Mouse (Mus musculus) lung, adult 2 months (tissue): ENCODE results near the gene Dhx8. TPM values are rescaled to one million over a fixed set of nuclear protein-coding genes. Genes with fewer than 3 reads are reported as not detected.

ENCODE experiments used
- DNase-seq: peaks from one replicate; pipeline ENCODE4 v3.0.0; 2022
- H3K4me1 ChIP-seq: fragments of 200-500 bp; 2 replicates; pipeline ENCODE4 v1.6.1; 2011; ENCODE audit warnings: low read length; ENCODE audit not compliant: control insufficient read depth, insufficient read depth
- H3K4me3 ChIP-seq: fragments of 200-500 bp; replicated peaks from 2 replicates; pipeline ENCODE3; 2011; ENCODE audit warnings: low read depth, mild to moderate bottlenecking, control low read depth, low read length; ENCODE audit errors: extremely low read depth
- CTCF ChIP-seq: fragments of 200-500 bp; IDR thresholded peaks from 2 replicates; pipeline ENCODE4 v1.5.1; 2011; ENCODE audit warnings: mild to moderate bottlenecking, low read length, control low read depth; ENCODE audit not compliant: insufficient read depth
- POLR2A ChIP-seq: fragments of 200-500 bp; IDR thresholded peaks from 2 replicates; pipeline ENCODE4 v1.6.1; 2011; ENCODE audit warnings: low read depth, mild to moderate bottlenecking, control low read depth, low read length, borderline replicate concordance; ENCODE audit errors: extremely low read depth
- WGBS: fragments of 180-500 bp; shearing (Covaris S2); methylation state at CpG from one replicate; pipeline ENCODE4 v1.1.7; 2018; 5-methylcytosine and 5-hydroxymethylcytosine counted together
- polyA plus RNA-seq: library from polyadenylated mRNA; depleted of rRNA; stranded (reverse); fragments of >200 nt; gene quantifications from 2 replicates; pipeline ENCODE4 v1.2.3, GENCODE M21; 2012

Gene Dhx8
- polyA plus RNA-seq, 1 experiment, result 13.1 TPM

GRCm38 (mm10) chr11:101726765-101727164 lies 6.0 kb upstream of the Dhx8 start:
- Histone ChIP-seq H3K4me1 (no peaks in the 10 kb centered on the region), H3K4me3 (no peak overlapping the region)
- WGBS, result 72% methylated on average over 2 of the region's 2 CpGs
- DNase-seq, result no peak
- TF ChIP-seq CTCF, result no peak
- no peak for TF ChIP-seq POLR2A

DNA sequence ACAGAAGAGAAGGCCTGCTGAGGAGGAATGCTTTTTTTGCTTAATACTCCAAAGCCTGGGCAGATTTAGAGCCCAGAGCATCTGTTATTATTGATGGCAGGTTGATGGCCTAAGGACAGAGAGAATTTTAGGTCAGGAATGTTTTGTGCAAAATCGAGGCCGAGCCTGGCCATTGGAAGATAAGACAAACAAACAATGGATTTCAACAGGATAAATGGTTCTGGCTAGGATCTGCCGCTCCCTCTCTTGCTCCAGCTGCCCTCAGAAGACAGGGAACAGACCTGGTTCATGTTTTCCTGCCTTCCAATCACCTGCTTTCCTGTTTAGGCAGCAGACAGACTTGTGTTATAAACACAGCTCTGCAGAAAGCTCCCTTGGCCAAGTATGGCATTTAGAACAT lies 3.4 kb upstream of the Dhx8 start:
- Histone ChIP-seq H3K4me1 (peaks cover 5% of the 10 kb centered on the region; the same call in 1 of the 2 replicates), H3K4me3 (no peak overlapping the region)
- DNase-seq, result no peak
- WGBS, result 30% methylated on average over 3 of the region's 3 CpGs
- no peak for TF ChIP-seq POLR2A
- TF ChIP-seq CTCF, result no peak

- 23% methylated on average over 9 of the region's 9 CpGs for WGBS
- DNase-seq, result no peak
- Histone ChIP-seq H3K4me3 (peak overlapping the region; percentile 94), H3K4me1 (peaks cover 5% of the 10 kb centered on the region; the same call in 1 of the 2 replicates)
- TF ChIP-seq CTCF, result no peak
- TF ChIP-seq POLR2A, result no peak
Observed at GRCm38 (mm10) chr11:101733596-101733995, 877 bp downstream of the Dhx8 start.

DNA sequence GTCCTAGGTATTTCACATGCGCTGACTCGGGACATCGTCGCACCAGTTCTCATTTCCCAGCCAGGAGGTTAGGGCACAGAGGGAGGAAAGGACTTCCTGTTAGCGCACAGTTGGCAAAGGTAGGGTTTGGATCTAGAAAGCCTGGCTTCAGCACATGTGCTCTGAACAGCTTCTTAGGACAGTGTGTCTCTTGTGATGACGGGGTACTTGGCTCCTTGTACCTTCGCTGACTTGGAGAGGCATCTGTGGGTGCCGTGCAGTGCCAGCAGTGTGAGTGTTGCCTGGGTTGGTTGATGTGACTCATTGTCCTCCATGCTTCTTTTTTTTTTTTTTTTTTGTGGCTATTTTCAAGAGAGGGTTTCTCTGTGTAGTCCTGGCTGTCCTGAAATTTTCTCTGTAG lies 23.9 kb downstream of the Dhx8 start:
- no peak overlapping the region for H3K4me3 ChIP-seq
- 79% methylated on average over 8 of the region's 8 CpGs for WGBS
- TF ChIP-seq POLR2A, result no peak
- no peak for TF ChIP-seq CTCF
- no peaks in the 10 kb centered on the region for H3K4me1 ChIP-seq
- no peak for DNase-seq

DNA sequence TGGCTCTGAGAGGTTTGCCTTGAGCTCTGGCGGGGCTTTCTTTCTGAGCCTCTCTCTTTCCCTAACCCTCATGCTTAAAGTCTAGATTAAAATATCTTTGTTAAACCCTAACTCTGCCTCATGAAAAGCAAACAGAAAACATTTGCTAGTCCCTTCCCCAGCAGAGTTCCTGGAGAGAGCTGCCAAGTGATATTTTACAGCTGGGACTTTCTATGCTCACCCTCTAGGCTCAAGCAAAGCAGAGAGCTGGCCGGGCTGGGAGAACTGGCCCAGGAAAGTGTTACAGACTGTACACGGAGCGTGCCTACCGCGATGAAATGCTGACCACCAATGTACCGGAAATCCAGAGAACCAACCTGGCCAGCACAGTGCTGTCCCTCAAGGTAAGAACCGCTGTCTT lies 24.6 kb downstream of the Dhx8 start:
- no peak for DNase-seq
- WGBS, result 72% methylated on average over 8 of the region's 8 CpGs
- TF ChIP-seq CTCF (no peak), POLR2A (no peak)
- no peaks in the 10 kb centered on the region for H3K4me1 ChIP-seq
- no peak overlapping the region for H3K4me3 ChIP-seq

DNA sequence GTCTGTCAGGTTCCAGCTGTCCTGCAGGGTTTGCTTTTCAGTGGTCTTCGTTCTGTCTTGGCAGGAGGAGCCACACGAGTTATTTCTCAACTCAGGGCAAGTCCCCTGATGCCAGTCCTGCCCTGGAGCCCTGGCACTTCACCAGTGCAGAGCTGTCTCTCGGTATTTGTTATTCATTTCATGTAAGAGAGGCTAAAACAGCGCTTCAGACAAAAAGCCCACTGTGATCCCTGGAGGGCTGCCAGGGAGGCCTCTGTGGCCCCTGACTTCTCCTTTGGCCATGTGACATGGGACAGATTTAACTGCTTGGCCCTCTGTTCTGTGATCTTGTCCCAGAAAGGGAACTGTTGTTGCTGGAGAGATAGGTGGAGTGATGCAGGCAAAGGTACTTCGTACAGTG lies 25.7 kb downstream of the Dhx8 start:
- no peaks in the 10 kb centered on the region for H3K4me1 ChIP-seq
- no peak for DNase-seq
- 67% methylated on average over 5 of the region's 5 CpGs for WGBS
- TF ChIP-seq POLR2A (no peak), CTCF (no peak)
- no peak overlapping the region for H3K4me3 ChIP-seq

DNA sequence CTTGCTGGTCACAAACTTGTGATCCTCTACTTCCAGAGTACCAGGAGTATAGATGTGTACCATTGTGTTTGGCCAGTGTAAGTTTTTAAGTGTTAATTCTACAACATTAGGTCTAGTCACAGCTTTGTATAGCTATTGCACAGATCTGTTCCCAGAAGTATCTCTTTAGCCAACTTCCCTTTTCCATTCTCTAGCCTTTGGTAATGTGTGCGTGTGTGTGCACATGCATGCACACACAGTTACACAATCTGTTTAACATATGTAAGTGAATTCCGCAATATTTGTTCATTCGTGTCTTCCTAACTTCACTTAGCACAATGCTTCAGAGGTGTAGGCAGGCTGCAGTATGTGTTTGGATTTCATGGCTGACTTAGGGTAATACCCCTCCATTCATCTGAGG lies 26.8 kb downstream of the Dhx8 start:
- TF ChIP-seq POLR2A, result no peak
- no peak for DNase-seq
- no peaks in the 10 kb centered on the region for H3K4me1 ChIP-seq
- WGBS, result 88% methylated on average over 3 of the region's 3 CpGs
- no peak overlapping the region for H3K4me3 ChIP-seq

DNA sequence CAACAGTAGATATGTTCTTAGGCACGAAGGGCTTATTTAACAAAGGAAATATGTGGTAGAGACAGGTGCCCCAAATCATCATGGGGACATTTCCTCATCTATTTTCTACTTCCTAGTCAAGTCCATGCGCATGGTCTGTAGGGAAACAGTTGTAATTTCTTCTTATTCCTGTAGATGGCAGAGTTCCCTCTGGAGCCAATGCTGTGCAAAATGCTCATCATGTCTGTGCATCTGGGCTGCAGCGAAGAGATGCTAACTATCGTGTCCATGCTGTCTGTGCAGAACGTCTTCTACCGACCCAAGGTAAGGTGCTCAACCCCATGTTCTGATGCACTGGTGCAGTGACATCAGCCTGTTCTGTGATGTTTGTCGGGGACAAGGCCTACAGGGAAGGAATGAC lies 31.0 kb downstream of the Dhx8 start:
- 49% methylated on average over 7 of the region's 7 CpGs for WGBS
- DNase-seq, result no peak
- no peak overlapping the region for H3K4me3 ChIP-seq
- H3K4me1 ChIP-seq, result no peaks in the 10 kb centered on the region
- TF ChIP-seq POLR2A, result no peak
- peak; percentile 54 for TF ChIP-seq CTCF

DNA sequence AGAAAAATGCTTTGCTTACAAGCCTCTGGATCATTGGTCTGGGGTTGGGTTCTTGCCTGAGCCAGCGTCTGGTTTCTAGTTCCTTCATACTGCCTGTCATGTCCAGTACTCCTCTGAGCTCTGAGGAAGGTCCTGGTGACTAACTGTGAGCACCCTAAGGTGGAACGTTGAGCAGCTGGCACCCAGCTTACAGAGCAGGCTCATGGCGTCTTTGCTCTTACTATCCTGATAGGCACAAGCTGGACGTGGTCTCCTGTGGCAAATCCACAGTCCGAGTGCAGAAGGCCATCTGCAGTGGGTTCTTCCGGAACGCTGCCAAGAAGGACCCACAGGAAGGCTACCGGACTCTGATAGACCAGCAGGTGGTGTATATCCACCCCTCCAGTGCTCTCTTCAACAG lies 31.8 kb downstream of the Dhx8 start:
- H3K4me1 ChIP-seq, result no peaks in the 10 kb centered on the region
- 93% methylated on average over 8 of the region's 8 CpGs for WGBS
- TF ChIP-seq POLR2A, result no peak
- H3K4me3 ChIP-seq, result no peak overlapping the region
- no peak for DNase-seq

DNA sequence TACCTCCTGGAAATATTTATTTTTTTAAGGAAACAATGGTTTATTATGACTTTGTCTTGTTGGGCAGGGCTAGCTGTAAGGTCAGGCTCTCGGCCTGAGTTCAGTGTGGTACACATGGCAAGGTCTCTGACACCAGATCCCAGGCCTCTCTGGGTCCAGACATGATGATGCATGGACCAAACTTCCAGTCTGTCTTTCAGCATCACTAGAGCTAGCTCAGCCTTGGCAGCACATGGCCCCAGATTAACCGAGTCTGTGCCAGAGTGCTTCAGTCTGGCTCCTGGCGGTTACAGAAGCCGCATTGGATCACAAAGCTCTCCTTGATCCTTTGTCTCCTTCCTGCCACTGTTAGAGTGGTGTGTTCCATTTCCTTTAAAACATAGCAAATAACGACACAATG lies 34.6 kb downstream of the Dhx8 start:
- no peak for TF ChIP-seq CTCF
- TF ChIP-seq POLR2A, result no peak
- Histone ChIP-seq H3K4me1 (no peaks in the 10 kb centered on the region), H3K4me3 (no peak overlapping the region)
- no peak for DNase-seq
- 58% methylated on average over 5 of the region's 5 CpGs for WGBS

DNA sequence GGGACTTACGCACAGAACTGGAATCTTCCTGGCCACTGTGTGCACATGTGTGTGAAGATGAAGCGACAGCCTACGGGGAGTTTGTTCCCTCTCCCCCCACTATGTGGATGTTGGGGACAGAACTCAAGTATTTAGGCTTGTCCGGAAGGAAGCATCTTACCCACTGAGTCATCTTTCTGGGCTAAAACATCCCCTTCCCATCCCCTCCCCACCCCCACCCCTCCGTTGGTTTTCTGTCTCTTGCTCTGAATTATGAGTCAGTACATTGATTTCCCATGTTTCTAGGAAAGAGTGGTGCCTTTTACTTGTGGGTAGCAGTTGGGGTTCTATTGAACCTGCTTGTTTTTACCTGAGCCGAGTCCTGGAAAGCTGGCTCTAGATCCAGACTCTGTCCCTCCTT lies 36.0 kb downstream of the Dhx8 start:
- H3K4me3 ChIP-seq, result no peak overlapping the region
- 91% methylated on average over 6 of the region's 6 CpGs for WGBS
- no peaks in the 10 kb centered on the region for H3K4me1 ChIP-seq

More for the DNA sequence above, 36.0 kb downstream of the Dhx8 start:
- DNase-seq, result no peak
- no peak for TF ChIP-seq CTCF
- no peak for TF ChIP-seq POLR2A
